Mouse (Mus musculus) embryonic fibroblast, embryonic 13.5 days (primary cell): ENCODE results near the gene Runx1.

Experiments used
- CTCF ChIP-seq: IDR thresholded peaks from 2 replicates; pipeline ENCODE4 v1.5.1; 2011; ENCODE audit warnings: mild to moderate bottlenecking, control low read depth, low read length, moderate library complexity, borderline replicate concordance; ENCODE audit not compliant: insufficient read depth
- POLR2A ChIP-seq: IDR thresholded peaks from 2 replicates; pipeline ENCODE4 v1.6.1; 2011; ENCODE audit warnings: low read depth, mild to moderate bottlenecking, control low read depth, low read length, moderate library complexity

GRCm38 (mm10) chr16:92631637-92632036 is 194.3 kb downstream of the Runx1 start:
- TF ChIP-seq CTCF (no peak), POLR2A (no peak)
